Mouse (Mus musculus) urinary bladder, adult 2 months (tissue): ENCODE results near the gene Chchd1. TPM values are rescaled to one million over a fixed set of nuclear protein-coding genes. Genes with fewer than 3 reads are reported as not detected.

Source experiments
- DNase-seq: peaks from one replicate; pipeline ENCODE4 v3.0.0; 2022; ENCODE audit warnings: low spot score
- polyA plus RNA-seq: library from polyadenylated mRNA; depleted of rRNA; stranded (reverse); fragments of >200 nt; gene quantifications from 2 replicates; pipeline ENCODE4 v1.2.3, GENCODE M21; 2012; rRNA removed

Chchd1 gene
- polyA plus RNA-seq, 1 experiment, result 90.7 TPM

- DNase-seq, result no peak
Measured at GRCm38 (mm10) chr14:20725660-20726339, 23.0 kb downstream of the Chchd1 start.

DNA sequence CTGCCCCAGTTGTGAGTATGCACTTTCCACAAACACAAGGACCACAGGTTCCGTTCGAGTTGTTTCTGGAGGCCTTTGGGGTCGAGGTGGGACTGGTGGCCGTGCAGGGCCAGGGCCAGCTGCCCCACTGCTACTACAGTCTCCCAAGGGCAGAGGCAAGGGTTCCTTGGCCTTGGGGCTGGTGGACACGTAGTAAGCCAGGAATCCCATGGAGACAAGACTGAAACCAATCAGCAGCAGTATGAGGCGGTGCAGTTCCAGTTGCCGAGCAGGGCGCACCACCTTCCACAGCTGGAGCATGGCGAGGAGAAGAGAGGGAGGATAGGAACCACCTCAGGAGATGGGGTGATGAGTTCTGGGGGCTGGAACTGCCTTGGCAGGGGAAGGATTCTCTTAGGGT lies 27.1 kb downstream of the Chchd1 start:
- DNase-seq, result no peak

DNA sequence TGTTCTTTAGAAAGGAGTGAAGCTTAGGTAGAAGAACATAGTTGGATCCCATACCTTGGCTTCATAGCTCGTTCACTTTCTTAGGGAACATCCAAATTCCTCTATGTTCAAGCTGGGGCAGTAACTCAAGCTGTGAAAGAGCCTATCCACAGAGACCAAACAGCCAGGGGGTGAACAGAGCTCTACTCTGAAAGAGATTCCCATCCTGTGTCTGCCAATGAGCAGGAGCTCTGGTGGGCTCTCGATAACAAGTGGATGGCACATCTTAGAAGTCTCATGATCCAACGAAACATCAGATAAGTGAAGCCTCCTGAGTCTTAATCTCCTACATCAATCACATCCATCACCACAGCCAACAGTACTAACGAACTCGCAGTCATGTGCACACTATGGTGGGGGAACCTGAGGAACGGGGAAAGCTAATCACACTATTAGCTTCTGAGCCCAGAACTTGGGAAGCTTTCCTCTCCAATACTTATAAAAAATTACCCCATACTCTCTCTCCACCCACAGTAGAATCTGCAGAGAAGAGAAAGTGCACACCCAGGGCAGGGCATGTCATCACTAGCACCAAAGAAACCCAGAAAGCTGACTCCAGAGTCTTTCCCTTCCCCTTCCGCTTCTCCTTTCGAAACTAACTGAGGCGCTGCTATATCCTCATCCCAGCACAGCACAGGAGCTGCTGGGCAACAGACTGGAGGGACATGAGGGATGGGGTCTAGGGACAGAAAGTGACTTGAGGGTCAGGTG lies 28.2 kb downstream of the Chchd1 start:
- no peak for DNase-seq

GRCm38 (mm10) chr14:20733041-20733951 lies 30.5 kb downstream of the Chchd1 start:
- no peak for DNase-seq

GRCm38 (mm10) chr14:20733952-20734774 lies 31.4 kb downstream of the Chchd1 start, which contains the start of gene Ndst2:
Ndst2 (minus strand) TSS chr14:20734562.
- DNase-seq, result peak; percentile 90

GRCm38 (mm10) chr14:20735052-20735451 lies 32.2 kb downstream of the Chchd1 start:
- DNase-seq, result no peak

GRCm38 (mm10) chr14:20735892-20736390 lies 33.1 kb downstream of the Chchd1 start:
- no peak for DNase-seq

DNA sequence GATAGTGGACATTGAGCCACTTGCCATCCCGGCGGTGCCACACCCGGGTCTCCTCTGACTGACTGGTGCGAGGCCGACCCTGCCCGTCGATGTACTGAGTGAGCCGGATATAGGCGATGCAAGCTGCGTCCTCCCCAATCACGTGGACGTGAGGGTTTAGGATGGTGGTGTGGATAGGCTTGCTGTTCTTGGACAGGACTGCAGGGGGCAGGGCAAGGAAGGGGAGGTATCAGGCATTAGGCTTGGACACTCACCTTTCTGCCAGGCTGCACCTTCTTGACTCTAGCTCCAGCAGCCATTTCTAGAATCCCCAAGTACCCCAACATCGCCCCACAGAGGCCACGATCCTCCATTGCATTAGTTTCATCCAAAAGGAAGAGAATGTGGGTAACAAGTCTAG lies 34.5 kb downstream of the Chchd1 start:
- no peak for DNase-seq

DNA sequence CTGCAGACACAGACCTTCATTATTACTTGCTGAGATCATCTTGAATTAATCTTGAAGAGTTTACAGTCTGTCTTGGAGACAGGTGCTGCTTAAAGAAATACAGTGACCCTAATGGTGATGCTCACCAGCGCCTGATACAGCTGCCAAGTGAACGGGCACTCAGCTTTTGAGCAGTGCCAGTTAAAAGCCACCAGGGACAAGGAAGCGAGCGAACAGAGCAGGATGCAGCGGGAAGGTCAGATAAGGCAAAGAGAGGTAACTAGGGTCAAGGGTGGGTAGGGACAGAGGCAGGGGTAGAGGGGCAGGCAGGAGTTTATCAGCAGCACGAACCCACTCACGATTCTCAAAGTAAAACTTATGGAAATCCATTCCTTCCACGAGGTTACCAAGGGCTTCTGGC lies 35.7 kb downstream of the Chchd1 start:
- no peak for DNase-seq

DNA sequence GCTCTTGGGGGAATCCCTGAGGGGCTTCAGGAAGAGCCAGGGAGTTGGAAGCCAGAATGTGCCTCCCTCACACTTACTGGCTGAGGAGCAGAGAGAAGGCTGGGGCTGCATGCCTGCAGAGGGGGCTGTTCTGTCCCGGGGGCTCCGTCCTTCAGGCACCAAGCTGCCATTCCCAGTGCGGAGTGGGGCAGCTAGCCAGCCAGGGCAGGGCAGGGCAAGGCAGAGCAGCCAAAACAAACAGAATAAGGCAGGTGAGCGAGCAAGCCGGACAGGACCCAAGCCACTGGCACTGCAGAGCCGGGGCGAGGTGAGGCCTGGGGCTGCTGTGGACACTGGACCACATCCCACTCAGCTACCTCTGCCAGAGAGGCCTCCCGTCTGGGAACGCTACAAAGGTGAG lies 38.5 kb downstream of the Chchd1 start:
- no peak for DNase-seq

GRCm38 (mm10) chr14:20743614-20744013 lies 40.8 kb downstream of the Chchd1 start:
- DNase-seq, result no peak

DNA sequence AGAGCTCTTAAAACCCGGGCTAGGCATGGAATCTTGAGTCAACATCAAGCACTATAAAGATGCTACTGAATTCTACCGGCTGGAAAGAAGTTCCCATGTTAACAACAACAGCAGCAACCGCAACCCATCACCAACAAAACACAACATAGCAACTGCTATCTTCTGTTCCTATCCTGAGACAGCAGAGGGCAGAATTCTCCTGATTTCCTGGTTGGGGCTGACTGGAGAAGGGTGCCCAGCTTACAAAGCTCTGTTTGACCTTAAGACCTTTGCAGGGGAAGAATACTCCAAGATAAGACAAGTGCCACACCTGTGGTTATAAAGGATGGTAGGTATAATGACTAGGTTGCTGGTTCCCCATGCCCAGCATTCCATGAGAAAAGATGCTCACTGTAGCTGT lies 44.1 kb downstream of the Chchd1 start:
- no peak for DNase-seq

GRCm38 (mm10) chr14:20748388-20748787 lies 45.6 kb downstream of the Chchd1 start:
- DNase-seq, result no peak

- no peak for DNase-seq
Measured at GRCm38 (mm10) chr14:20749494-20750051, 46.8 kb downstream of the Chchd1 start.

- DNase-seq, result no peak
Measured at GRCm38 (mm10) chr14:20750503-20750902, 47.7 kb downstream of the Chchd1 start.

DNA sequence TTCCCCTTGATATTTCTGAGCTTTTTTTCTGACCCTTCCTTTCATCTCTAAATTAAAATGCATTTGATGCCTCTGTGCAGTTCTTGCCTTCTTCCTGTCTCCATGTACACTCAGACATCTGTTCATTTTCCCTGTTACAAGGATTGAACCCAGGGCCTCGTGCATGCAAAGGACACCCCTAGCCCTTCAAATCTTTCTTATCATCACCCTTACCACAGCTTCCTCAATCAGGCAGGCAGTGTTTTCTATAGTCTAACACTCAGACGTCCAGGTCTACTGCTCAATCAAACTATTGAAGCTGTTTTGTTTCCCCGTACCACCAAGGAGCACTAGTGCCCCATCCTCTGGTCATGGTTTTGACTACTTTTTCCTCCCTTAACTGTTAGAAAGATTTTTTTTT lies 51.0 kb downstream of the Chchd1 start:
- DNase-seq, result no peak

Other genes with a start within 250 kb of the Chchd1 start
- gene Anxa7, start 222.9 kb upstream of the Chchd1 start, polyA plus RNA-seq, result 136 and 140 TPM in 2 replicates
- 0.87 and 1.3 TPM in 2 replicates for gene Mss51, start 206.1 kb upstream of the Chchd1 start, polyA plus RNA-seq
- gene Ppp3cb, start 156.4 kb upstream of the Chchd1 start, polyA plus RNA-seq, result 53.9 and 62.1 TPM in 2 replicates
- gene Usp54, start 61.9 kb upstream of the Chchd1 start, polyA plus RNA-seq, result 16.0 and 16.9 TPM in 2 replicates
- 0.08 and 0.12 TPM in 2 replicates for gene Myoz1, start 46.5 kb upstream of the Chchd1 start, polyA plus RNA-seq
- gene Synpo2l, start 34.7 kb upstream of the Chchd1 start, polyA plus RNA-seq, result 0.10 and 0.25 TPM in 2 replicates
- 87.1 and 90.1 TPM in 2 replicates for gene Sec24c, start 28.7 kb upstream of the Chchd1 start, polyA plus RNA-seq
- gene Fut11, start 8.0 kb upstream of the Chchd1 start, polyA plus RNA-seq, result 17.1 and 17.2 TPM in 2 replicates
- 120 and 121 TPM in 2 replicates for gene Zswim8, start 4.5 kb downstream of the Chchd1 start, polyA plus RNA-seq
- 33.1 and 36.6 TPM in 2 replicates for gene Ndst2, start 31.6 kb downstream of the Chchd1 start, polyA plus RNA-seq
- 134 and 139 TPM in 2 replicates for gene Camk2g, start 91.1 kb downstream of the Chchd1 start, polyA plus RNA-seq
- gene Plau, start 133.7 kb downstream of the Chchd1 start, polyA plus RNA-seq, result 73.2 and 80.6 TPM in 2 replicates
- 291 and 300 TPM in 2 replicates for gene Vcl, start 226.4 kb downstream of the Chchd1 start, polyA plus RNA-seq